18 mouse cellular contexts compared by ENCODE assay signal in genomic region chr6:111512359-111512758, GRCm38 (mm10).
DNase-seq lines count a peak whose midpoint lies in the region; ATAC-seq and TF ChIP-seq lines count a peak whose summit lies in the region.
"Had no signal": no experiment of that assay in that cellular context is flagged by ENCODE, and none has a peak within 500 bp of the region (broad histone marks: within the 10 kb centered on the region; RNA-seq: fewer than 3 reads in every experiment).

No protein-coding gene starts in this region.

- DNase-seq in lung, embryonic 14.5 days = peak; percentile 35
- DNase-seq in lung, postnatal 25 days (ENCODE audit: low spot score) = no peak
- peak; percentile 78 for DNase-seq in brain, embryonic 14.5 days (ENCODE audit: low read depth)
- peak; percentile 69 for DNase-seq in midbrain, embryonic 14.5 days
- DNase-seq in heart, adult 11 months = no peak
- DNase-seq in layer of hippocampus, postnatal 36 days = no peak
- no peak for DNase-seq in frontal cortex, postnatal 14 days (ENCODE audit: low spot score in 2 of 2)
- DNase-seq: adrenal gland, postnatal 25 days; cerebellum, postnatal 14 days; heart, adult 18-20 months; kidney, postnatal 36 days; thymus, adult 2 months had no signal

- no peak overlapping the region for H3K4me3 ChIP-seq in lung, embryonic 14.5 days (ENCODE audit: low read depth, low read length)
- no peak overlapping the region for H3K4me3 ChIP-seq in forebrain, embryonic 15.5 days
- H3K4me3 ChIP-seq in midbrain, embryonic 14.5 days (replicated peaks; ENCODE audit: low read depth, low read length) = no peak overlapping the region
- H3K4me3 ChIP-seq: embryonic facial prominence, embryonic 13.5 days; left cerebral cortex, adult 2 months; limb, embryonic 13.5 days had no signal

- TF ChIP-seq CTCF in lung, embryonic 14.5 days (IDR thresholded peaks at IDR 0.05; ENCODE audit: low read depth) = no peak
- no peak for TF ChIP-seq CTCF in brain, embryonic 14.5 days (IDR thresholded peaks at IDR 0.05; ENCODE audit: borderline replicate concordance, extremely low read depth, insufficient read depth, insufficient read length)

- peak; percentile 66 for ATAC-seq in lung, embryonic 14.5 days (ENCODE audit: insufficient read depth)
- 0 out of 2 replicates have a peak, but pooled peaks have one; percentile 16 for ATAC-seq in forebrain, embryonic 15.5 days (replicated peaks)
- no peak for ATAC-seq in midbrain, embryonic 14.5 days (ENCODE audit: low FRiP score, low TSS enrichment)
- ATAC-seq: inflammation-experienced regulatory T-cells, adult 6 months had no signal

- 47% methylated on average over 2 of the region's 2 CpGs for WGBS in lung, embryonic 14.5 days
- 27% methylated on average over 2 of the region's 2 CpGs for WGBS in forebrain, embryonic 15.5 days
- WGBS in midbrain, embryonic 14.5 days = 35% methylated on average over 2 of the region's 2 CpGs

- no peaks in the 10 kb centered on the region for H3K4me1 ChIP-seq in lung, embryonic 14.5 days (ENCODE audit: insufficient read depth)
- 0 out of 2 replicates have a peak, but pooled peaks cover 5% of the 10 kb centered on the region for H3K4me1 ChIP-seq in forebrain, embryonic 15.5 days
- peaks cover 11% of the 10 kb centered on the region; the same call in 1 of the 2 replicates for H3K4me1 ChIP-seq in midbrain, embryonic 14.5 days (ENCODE audit: control insufficient read depth, insufficient read depth, low read length)
- H3K4me1 ChIP-seq: embryonic facial prominence, embryonic 13.5 days; limb, embryonic 13.5 days had no signal

- no peak overlapping the region for H3K27ac ChIP-seq in lung, embryonic 14.5 days (ENCODE audit: low read depth)
- no peak overlapping the region for H3K27ac ChIP-seq in forebrain, embryonic 15.5 days (replicated peaks)
- no peak overlapping the region for H3K27ac ChIP-seq in midbrain, embryonic 14.5 days (replicated peaks; ENCODE audit: low read depth, low read length)
- H3K27ac ChIP-seq: embryonic facial prominence, embryonic 13.5 days; left cerebral cortex, adult 2 months; limb, embryonic 13.5 days had no signal

- H3K4me2 ChIP-seq in lung, embryonic 14.5 days = no peak overlapping the region
- H3K4me2 ChIP-seq in forebrain, embryonic 15.5 days (replicated peaks) = no peak overlapping the region
- H3K4me2 ChIP-seq in midbrain, embryonic 14.5 days (ENCODE audit: low read length) = no peak overlapping the region
- H3K4me2 ChIP-seq: embryonic facial prominence, embryonic 13.5 days; limb, embryonic 13.5 days had no signal

- H3K36me3 ChIP-seq in lung, embryonic 14.5 days (ENCODE audit: insufficient read depth) = no peaks in the 10 kb centered on the region
- H3K36me3 ChIP-seq in forebrain, embryonic 15.5 days = no peaks in the 10 kb centered on the region
- no peaks in the 10 kb centered on the region for H3K36me3 ChIP-seq in midbrain, embryonic 14.5 days (ENCODE audit: control insufficient read depth, insufficient read depth, low read length)
- H3K36me3 ChIP-seq: embryonic facial prominence, embryonic 13.5 days; G1E; limb, embryonic 13.5 days had no signal

- H3K9me3 ChIP-seq in lung, embryonic 14.5 days (ENCODE audit: low read depth, low read length) = no peaks in the 10 kb centered on the region
- H3K9me3 ChIP-seq in forebrain, embryonic 15.5 days = no peaks in the 10 kb centered on the region
- no peaks in the 10 kb centered on the region for H3K9me3 ChIP-seq in midbrain, embryonic 14.5 days (ENCODE audit: control insufficient read depth, low read length)
- H3K9me3 ChIP-seq: embryonic facial prominence, embryonic 13.5 days; G1E; limb, embryonic 13.5 days had no signal

- H3K9ac ChIP-seq in lung, embryonic 14.5 days = no peak overlapping the region
- H3K9ac ChIP-seq in forebrain, embryonic 15.5 days (replicated peaks) = no peak overlapping the region
- H3K9ac ChIP-seq in midbrain, embryonic 14.5 days (replicated peaks; ENCODE audit: low read length) = no peak overlapping the region
- H3K9ac ChIP-seq: embryonic facial prominence, embryonic 13.5 days; limb, embryonic 13.5 days had no signal

- no peaks in the 10 kb centered on the region for H3K27me3 ChIP-seq in lung, embryonic 14.5 days (ENCODE audit: insufficient read depth, low read length)
- H3K27me3 ChIP-seq in forebrain, embryonic 15.5 days = no peaks in the 10 kb centered on the region
- no peaks in the 10 kb centered on the region for H3K27me3 ChIP-seq in midbrain, embryonic 14.5 days (ENCODE audit: control insufficient read depth, insufficient read depth, low read length)
- H3K27me3 ChIP-seq: embryonic facial prominence, embryonic 13.5 days; limb, embryonic 13.5 days had no signal

- TF ChIP-seq POLR2A in brain, embryonic 14.5 days (IDR thresholded peaks at IDR 0.05; ENCODE audit: borderline replicate concordance, extremely low read depth, insufficient read depth, insufficient read length, poor library complexity, severe bottlenecking) = no peak

Comparison
In these comparisons a context has a peak if more than half of its experiments do, and no peak if none do; other contexts are left out.
1. DNase-seq: peak in lung, embryonic 14.5 days (single experiment), brain, embryonic 14.5 days (single experiment) and midbrain, embryonic 14.5 days (single experiment); none in lung, postnatal 25 days (single experiment), heart, adult 11 months (single experiment), layer of hippocampus, postnatal 36 days (0 of 2) and frontal cortex, postnatal 14 days (0 of 2).